Mouse (Mus musculus) kidney, embryonic 15.5 days (tissue): ENCODE results near the gene Chst14. TPM values are rescaled to one million over a fixed set of nuclear protein-coding genes. Genes with fewer than 3 reads are reported as not detected.

Source experiments
- ATAC-seq: fragments of 200-750 bp; cut with Nextera tagmentation; replicated peaks from 2 replicates; pipeline ENCODE4 v1.8.0; 2017; ENCODE audit warnings: moderate TSS enrichment; ENCODE audit not compliant: low FRiP score
- H3K27ac ChIP-seq: fragments of 300-500 bp; sonication (generic); 2 replicates; pipeline ENCODE4 v1.5.1; 2015; ENCODE audit warnings: mild to moderate bottlenecking, inconsistent platforms
- H3K27me3 ChIP-seq: fragments of 300-500 bp; sonication (generic); 2 replicates; pipeline ENCODE4 v1.6.1; 2015; ENCODE audit warnings: inconsistent platforms
- H3K36me3 ChIP-seq: fragments of 300-500 bp; sonication (generic); 2 replicates; pipeline ENCODE4 v1.6.1; 2015; ENCODE audit warnings: inconsistent platforms
- H3K4me1 ChIP-seq: fragments of 300-500 bp; sonication (generic); 2 replicates; pipeline ENCODE4 v1.6.1; 2015; ENCODE audit warnings: inconsistent platforms
- H3K4me2 ChIP-seq: fragments of 300-500 bp; sonication (generic); 2 replicates; pipeline ENCODE4 v1.6.1; 2015; ENCODE audit warnings: moderate library complexity, mild to moderate bottlenecking, inconsistent platforms
- H3K4me3 ChIP-seq: fragments of 300-500 bp; sonication (generic); replicated peaks from 2 replicates; pipeline ENCODE4 v1.5.1; 2015; ENCODE audit warnings: mild to moderate bottlenecking, inconsistent platforms
- H3K9ac ChIP-seq: fragments of 300-500 bp; sonication (generic); 2 replicates; pipeline ENCODE4 v1.6.1; 2015; ENCODE audit warnings: mild to moderate bottlenecking, inconsistent platforms
- H3K9me3 ChIP-seq: fragments of 300-500 bp; sonication (generic); replicated peaks from 2 replicates; pipeline ENCODE4 v1.6.1; 2016; ENCODE audit warnings: inconsistent platforms
- WGBS: fragments of 180-500 bp; shearing (Covaris S2); methylation state at CpG from one replicate; pipeline ENCODE4 v1.1.7; 2015; ENCODE audit warnings: mixed read lengths; 5-methylcytosine and 5-hydroxymethylcytosine counted together
- polyA plus RNA-seq: library from polyadenylated mRNA; unstranded; fragments of >200 nt; fragmentation: Nextera tagmentation; extraction: Ambion mirVana; gene quantifications from 2 replicates; pipeline ENCODE4 v1.2.1, GENCODE M21; 2015

Gene Chst14
- polyA plus RNA-seq, 1 experiment from 2014 or later: 28.4 TPM

GRCm38 (mm10) chr2:118949699-118950098 is 23.4 kb downstream of the Chst14 start:
- 68% methylated on average over 3 of the region's 3 CpGs for WGBS

GRCm38 (mm10) chr2:118956497-118956896 is 30.2 kb downstream of the Chst14 start:
- 68% methylated on average over 5 of the region's 5 CpGs for WGBS

More at GRCm38 (mm10) chr2:118949699-118950098, 23.4 kb downstream of the Chst14 start:
- Histone ChIP-seq H3K36me3 (no peaks in the 10 kb centered on the region), H3K4me2 (no peak overlapping the region), H3K4me1 (no peaks in the 10 kb centered on the region), H3K27ac (no peak overlapping the region), H3K9ac (no peak overlapping the region), H3K27me3 (no peaks in the 10 kb centered on the region), H3K9me3 (no peaks in the 10 kb centered on the region), H3K4me3 (no peak overlapping the region)
- ATAC-seq: no peak

GRCm38 (mm10) chr2:118959644-118960043 is 33.3 kb downstream of the Chst14 start:
- no peak for ATAC-seq
- Histone ChIP-seq H3K36me3 (no peaks in the 10 kb centered on the region), H3K27me3 (no peaks in the 10 kb centered on the region), H3K27ac (no peak overlapping the region), H3K9ac (no peak overlapping the region), H3K9me3 (no peaks in the 10 kb centered on the region), H3K4me3 (no peak overlapping the region), H3K4me2 (no peak overlapping the region), H3K4me1 (no peaks in the 10 kb centered on the region)
- 14% methylated on average over 2 of the region's 2 CpGs for whole genome bisulfite sequencing

More at GRCm38 (mm10) chr2:118956497-118956896, 30.2 kb downstream of the Chst14 start:
- Histone ChIP-seq H3K9me3 (no peaks in the 10 kb centered on the region), H3K36me3 (no peaks in the 10 kb centered on the region), H3K4me3 (no peak overlapping the region), H3K27ac (no peak overlapping the region), H3K27me3 (no peaks in the 10 kb centered on the region), H3K4me2 (no peak overlapping the region), H3K4me1 (no peaks in the 10 kb centered on the region), H3K9ac (no peak overlapping the region)
- no peak for ATAC-seq

- Histone ChIP-seq H3K9me3 (no peaks in the 10 kb centered on the region), H3K27ac (no peak overlapping the region), H3K4me3 (no peak overlapping the region), H3K9ac (no peak overlapping the region), H3K27me3 (no peaks in the 10 kb centered on the region), H3K4me2 (no peak overlapping the region), H3K4me1 (no peaks in the 10 kb centered on the region), H3K36me3 (no peaks in the 10 kb centered on the region)
- 94% methylated on average over 2 of the region's 2 CpGs for WGBS
- no peak for ATAC-seq
These were observed 34.1 kb downstream of the Chst14 start for GRCm38 (mm10) chr2:118960413-118960812.

- Histone ChIP-seq H3K4me3 (no peak overlapping the region), H3K9ac (no peak overlapping the region), H3K9me3 (no peaks in the 10 kb centered on the region), H3K27ac (no peak overlapping the region), H3K27me3 (no peaks in the 10 kb centered on the region), H3K4me2 (no peak overlapping the region), H3K36me3 (no peaks in the 10 kb centered on the region), H3K4me1 (no peaks in the 10 kb centered on the region)
- no peak for ATAC-seq
- WGBS: 42% methylated on average over 2 of the region's 2 CpGs
These were observed 35.2 kb downstream of the Chst14 start for GRCm38 (mm10) chr2:118961546-118961945.

- Histone ChIP-seq H3K9ac (no peak overlapping the region), H3K4me1 (no peaks in the 10 kb centered on the region), H3K27ac (no peak overlapping the region), H3K27me3 (no peaks in the 10 kb centered on the region), H3K4me2 (no peak overlapping the region), H3K36me3 (no peaks in the 10 kb centered on the region), H3K9me3 (no peaks in the 10 kb centered on the region), H3K4me3 (no peak overlapping the region)
- 0 out of 2 replicates have a peak, but pooled peaks have one; percentile 18 for ATAC-seq
- WGBS: 51% methylated on average over 9 of the region's 9 CpGs
These were observed 36.8 kb downstream of the Chst14 start for GRCm38 (mm10) chr2:118963007-118963675.

GRCm38 (mm10) chr2:118963676-118964012 is 37.3 kb downstream of the Chst14 start:
- H3K4me2 ChIP-seq: no peak overlapping the region
- no peaks in the 10 kb centered on the region for H3K27me3 ChIP-seq
- no peak overlapping the region for H3K9ac ChIP-seq
- no peaks in the 10 kb centered on the region for H3K4me1 ChIP-seq
- ATAC-seq: 0 out of 2 replicates have a peak, but pooled peaks have one; percentile 49
- H3K9me3 ChIP-seq: no peaks in the 10 kb centered on the region
- no peak overlapping the region for H3K4me3 ChIP-seq
- WGBS: 70% methylated on average over 7 of the region's 7 CpGs
- H3K27ac ChIP-seq: no peak overlapping the region
- H3K36me3 ChIP-seq: no peaks in the 10 kb centered on the region

GRCm38 (mm10) chr2:118969585-118970147 is 43.4 kb downstream of the Chst14 start:
- H3K9me3 ChIP-seq: no peaks in the 10 kb centered on the region
- H3K27me3 ChIP-seq: peaks cover 25% of the 10 kb centered on the region
- no peaks in the 10 kb centered on the region for H3K36me3 ChIP-seq
- H3K4me2 ChIP-seq: no peak overlapping the region
- H3K9ac ChIP-seq: no peak overlapping the region
- H3K4me1 ChIP-seq: 0 out of 2 replicates have a peak, but pooled peaks cover 3% of the 10 kb centered on the region
- WGBS: 85% methylated on average over 11 of the region's 11 CpGs
- no peak overlapping the region for H3K27ac ChIP-seq
- no peak for ATAC-seq
- H3K4me3 ChIP-seq: no peak overlapping the region

- H3K27ac ChIP-seq: no peak overlapping the region
- H3K4me1 ChIP-seq: peaks cover 21% of the 10 kb centered on the region
- no peak overlapping the region for H3K4me3 ChIP-seq
- no peaks in the 10 kb centered on the region for H3K36me3 ChIP-seq
- no peak overlapping the region for H3K9ac ChIP-seq
- 85% methylated on average over 5 of the region's 5 CpGs for WGBS
- ATAC-seq: no peak
- no peaks in the 10 kb centered on the region for H3K9me3 ChIP-seq
- H3K27me3 ChIP-seq: peaks cover 48% of the 10 kb centered on the region
- H3K4me2 ChIP-seq: peak overlapping the region; percentile 64
These were observed 45.8 kb downstream of the Chst14 start for GRCm38 (mm10) chr2:118972048-118972447.

GRCm38 (mm10) chr2:118972687-118973376 is 46.5 kb downstream of the Chst14 start:
- no peaks in the 10 kb centered on the region for H3K9me3 ChIP-seq
- WGBS: under 1% methylated on average over 33 of the region's 33 CpGs
- H3K4me2 ChIP-seq: peak overlapping the region; percentile 64
- peaks cover 56% of the 10 kb centered on the region for H3K27me3 ChIP-seq
- H3K9ac ChIP-seq: peak overlapping the region; percentile 8; the same call in 1 of the 2 replicates
- peak; percentile 86 for ATAC-seq
- no peak overlapping the region for H3K27ac ChIP-seq
- H3K4me3 ChIP-seq: peak overlapping the region; percentile 36
- peaks cover 21% of the 10 kb centered on the region for H3K4me1 ChIP-seq
- H3K36me3 ChIP-seq: no peaks in the 10 kb centered on the region

GRCm38 (mm10) chr2:118975855-118976254 is 49.6 kb downstream of the Chst14 start:
- Histone ChIP-seq H3K9ac (peak overlapping the region; percentile 61), H3K9me3 (no peaks in the 10 kb centered on the region), H3K27me3 (peaks cover 58% of the 10 kb centered on the region), H3K4me2 (peak overlapping the region; percentile 98), H3K4me1 (peaks cover 21% of the 10 kb centered on the region), H3K4me3 (peak overlapping the region; percentile 64), H3K27ac (no peak overlapping the region), H3K36me3 (no peaks in the 10 kb centered on the region)
- 3% methylated on average over 15 of the region's 15 CpGs for WGBS
- ATAC-seq: no peak; the same call in 1 of the 2 replicates

GRCm38 (mm10) chr2:118976282-118976929 is 50.1 kb downstream of the Chst14 start:
- Histone ChIP-seq H3K4me3 (peak overlapping the region; percentile 64), H3K36me3 (no peaks in the 10 kb centered on the region), H3K9me3 (no peaks in the 10 kb centered on the region), H3K27me3 (peaks cover 58% of the 10 kb centered on the region), H3K9ac (peak overlapping the region; percentile 61), H3K4me2 (peak overlapping the region; percentile 98), H3K4me1 (peaks cover 21% of the 10 kb centered on the region), H3K27ac (no peak overlapping the region)
- under 1% methylated on average over 57 of the region's 57 CpGs for WGBS
- ATAC-seq: peak; percentile 84
